Mouse (Mus musculus) kidney, embryonic 15.5 days (tissue): ENCODE results near the gene Nup153. TPM values are rescaled to one million over a fixed set of nuclear protein-coding genes. Genes with fewer than 3 reads are reported as not detected.
A peak's percentile ranks its signal among the peaks of the same experiment; 100 is the strongest.

Source experiments
- ATAC-seq: fragments of 200-750 bp; cut with Nextera tagmentation; replicated peaks from 2 replicates; pipeline ENCODE4 v1.8.0; 2017; ENCODE audit warnings: moderate TSS enrichment; ENCODE audit not compliant: low FRiP score
- H3K27ac ChIP-seq: fragments of 300-500 bp; sonication (generic); 2 replicates; pipeline ENCODE4 v1.5.1; 2015; ENCODE audit warnings: mild to moderate bottlenecking, inconsistent platforms
- H3K27me3 ChIP-seq: fragments of 300-500 bp; sonication (generic); 2 replicates; pipeline ENCODE4 v1.6.1; 2015; ENCODE audit warnings: inconsistent platforms
- H3K36me3 ChIP-seq: fragments of 300-500 bp; sonication (generic); 2 replicates; pipeline ENCODE4 v1.6.1; 2015; ENCODE audit warnings: inconsistent platforms
- H3K4me1 ChIP-seq: fragments of 300-500 bp; sonication (generic); 2 replicates; pipeline ENCODE4 v1.6.1; 2015; ENCODE audit warnings: inconsistent platforms
- H3K4me2 ChIP-seq: fragments of 300-500 bp; sonication (generic); 2 replicates; pipeline ENCODE4 v1.6.1; 2015; ENCODE audit warnings: moderate library complexity, mild to moderate bottlenecking, inconsistent platforms
- H3K4me3 ChIP-seq: fragments of 300-500 bp; sonication (generic); replicated peaks from 2 replicates; pipeline ENCODE4 v1.5.1; 2015; ENCODE audit warnings: mild to moderate bottlenecking, inconsistent platforms
- H3K9ac ChIP-seq: fragments of 300-500 bp; sonication (generic); 2 replicates; pipeline ENCODE4 v1.6.1; 2015; ENCODE audit warnings: mild to moderate bottlenecking, inconsistent platforms
- H3K9me3 ChIP-seq: fragments of 300-500 bp; sonication (generic); replicated peaks from 2 replicates; pipeline ENCODE4 v1.6.1; 2016; ENCODE audit warnings: inconsistent platforms
- WGBS: fragments of 180-500 bp; shearing (Covaris S2); methylation state at CpG from one replicate; pipeline ENCODE4 v1.1.7; 2015; ENCODE audit warnings: mixed read lengths; 5-methylcytosine and 5-hydroxymethylcytosine counted together
- polyA plus RNA-seq: library from polyadenylated mRNA; unstranded; fragments of >200 nt; fragmentation: Nextera tagmentation; extraction: Ambion mirVana; gene quantifications from 2 replicates; pipeline ENCODE4 v1.2.1, GENCODE M21; 2015

Gene Nup153
- polyA plus RNA-seq, 1 experiment from 2014 or later, result 27.8 TPM

DNA sequence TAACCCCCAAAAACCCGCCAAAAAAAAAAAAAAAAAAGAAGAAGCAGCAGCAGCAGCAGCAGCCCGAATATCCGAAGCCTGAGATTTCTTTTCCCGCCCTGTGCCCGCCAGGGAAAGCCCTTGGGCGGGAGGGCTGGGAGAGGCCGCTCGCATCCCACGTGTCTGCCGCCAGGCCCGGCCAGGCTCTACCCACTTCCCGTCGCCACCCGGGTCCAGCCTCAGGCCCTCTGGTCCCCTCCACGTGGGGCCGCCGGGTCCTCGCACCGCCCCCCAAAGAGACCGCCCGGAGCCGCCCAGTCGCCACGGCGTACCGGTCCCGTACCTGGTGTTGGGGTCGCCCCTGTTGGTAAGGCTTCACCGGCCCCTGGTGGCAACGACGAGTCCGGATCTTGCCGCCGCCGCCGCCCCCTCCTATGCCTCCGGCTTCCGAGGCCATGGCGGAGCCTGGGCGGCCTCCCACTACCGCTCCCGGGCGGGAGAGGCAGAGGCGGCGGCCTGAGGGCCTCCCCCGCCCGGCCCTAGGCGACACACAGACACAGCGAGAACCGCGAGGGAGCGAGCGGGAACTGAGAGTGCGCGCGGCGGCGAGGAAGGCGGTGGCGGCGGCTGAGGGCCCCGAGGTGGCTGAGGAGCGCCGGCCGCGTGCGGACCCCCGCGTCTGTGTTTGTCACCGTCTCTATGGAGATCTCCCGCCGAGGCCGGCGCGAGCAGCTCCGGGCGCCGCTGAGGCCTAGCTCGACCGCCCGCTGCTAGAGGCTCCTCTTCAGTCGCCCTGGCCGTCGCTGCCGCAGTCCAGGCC, 503 bp downstream of the Nup153 start:
- Histone ChIP-seq H3K9ac (peak overlapping the region; percentile 98), H3K27ac (peak overlapping the region; percentile 99), H3K36me3 (no peaks in the 10 kb centered on the region), H3K4me2 (peak overlapping the region; percentile 74), H3K9me3 (no peaks in the 10 kb centered on the region), H3K27me3 (no peaks in the 10 kb centered on the region), H3K4me3 (peak overlapping the region; percentile 99), H3K4me1 (peaks cover 18% of the 10 kb centered on the region)
- WGBS, result under 1% methylated on average over 79 of the region's 85 CpGs
- ATAC-seq, result peak; percentile 88

DNA sequence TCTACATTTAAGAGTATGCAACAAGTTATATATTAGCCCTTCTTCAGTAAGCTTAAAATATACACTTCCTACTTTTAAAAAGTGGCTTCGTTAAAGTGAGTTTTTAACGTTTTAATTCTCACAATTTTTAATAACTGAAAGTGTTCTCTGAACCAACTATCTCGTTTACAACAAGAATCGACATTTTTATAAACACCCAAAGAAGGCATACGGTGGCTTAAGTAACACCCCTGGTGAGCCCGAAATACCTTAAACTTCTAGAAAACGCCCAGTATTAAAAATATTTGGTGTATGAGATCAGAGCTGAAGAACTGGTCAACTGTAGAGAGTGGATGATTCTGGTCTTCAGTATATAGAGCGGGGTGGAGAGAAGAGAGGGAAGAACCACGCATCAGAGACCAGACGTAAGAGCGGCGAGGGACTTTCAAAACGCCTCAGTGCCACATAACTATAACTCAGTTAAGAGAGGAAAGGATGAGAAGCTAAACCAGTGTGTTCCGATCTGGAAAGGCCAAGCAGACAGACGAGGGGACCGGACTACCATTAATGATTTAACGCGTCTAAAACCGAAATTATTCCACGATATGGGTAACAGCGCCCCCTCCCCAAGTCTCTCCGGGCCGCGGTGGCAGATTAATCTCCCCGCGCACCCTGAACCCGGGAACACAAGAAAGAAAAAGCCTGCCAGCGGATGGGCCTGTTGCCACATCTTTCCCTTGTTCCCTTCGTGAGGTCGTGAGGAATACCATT, 1.3 kb downstream of the Nup153 start:
- Histone ChIP-seq H3K4me2 (peak overlapping the region; percentile 74), H3K27ac (peak overlapping the region; percentile 99), H3K4me1 (peaks cover 18% of the 10 kb centered on the region), H3K9ac (peak overlapping the region; percentile 98), H3K27me3 (no peaks in the 10 kb centered on the region), H3K9me3 (no peaks in the 10 kb centered on the region), H3K36me3 (no peaks in the 10 kb centered on the region), H3K4me3 (peak overlapping the region; percentile 99)
- no peak for ATAC-seq
- WGBS, result under 1% methylated on average over 30 of the region's 30 CpGs

DNA sequence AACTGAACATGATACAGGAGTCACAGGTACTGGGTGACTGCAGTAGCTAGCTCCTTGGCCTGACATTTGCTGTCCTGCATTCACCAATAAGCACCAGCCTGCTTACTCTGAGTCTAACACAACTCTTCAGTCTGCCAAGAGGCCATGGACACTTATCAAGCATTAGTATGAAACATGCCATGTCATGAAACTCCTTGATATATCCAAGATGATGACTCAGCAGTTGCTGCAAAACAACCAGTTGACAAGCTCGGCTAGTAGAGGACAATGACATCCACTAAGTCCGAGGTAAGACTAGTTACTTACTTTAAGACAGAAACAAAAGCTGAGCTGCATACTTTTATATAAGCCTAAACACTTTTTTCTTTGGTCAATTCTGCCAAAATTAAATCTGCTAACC, 2.5 kb downstream of the Nup153 start:
- peak overlapping the region; percentile 19 for H3K4me3 ChIP-seq
- peak overlapping the region; percentile 74 for H3K4me2 ChIP-seq
- ATAC-seq, result no peak
- no peaks in the 10 kb centered on the region for H3K9me3 ChIP-seq
- H3K36me3 ChIP-seq, result no peaks in the 10 kb centered on the region
- H3K9ac ChIP-seq, result 0 out of 2 replicates have a peak overlapping the region, but pooled peaks have one; percentile 10
- no peak overlapping the region for H3K27ac ChIP-seq
- H3K4me1 ChIP-seq, result peaks cover 18% of the 10 kb centered on the region
- H3K27me3 ChIP-seq, result no peaks in the 10 kb centered on the region
- WGBS, result 27% methylated on average over 2 of the region's 2 CpGs

DNA sequence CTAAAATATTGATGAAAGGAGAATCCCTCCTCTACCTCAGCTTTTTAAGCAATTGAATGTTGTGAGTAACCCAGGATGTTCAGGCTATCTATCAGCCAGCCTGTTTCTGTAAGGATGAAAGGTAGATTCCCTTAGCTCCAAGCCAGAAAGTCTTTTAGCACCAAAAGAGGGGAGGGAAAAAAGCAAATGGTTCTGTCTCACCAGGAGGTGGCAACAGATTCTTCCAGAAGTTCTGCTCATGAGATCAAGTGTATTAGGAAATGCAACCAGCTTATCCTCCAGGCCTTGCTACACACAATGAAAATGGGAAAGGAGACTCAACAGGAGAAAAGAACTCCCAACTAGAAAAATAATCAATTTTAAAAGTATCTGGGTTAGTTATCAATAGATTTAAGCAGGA, 3.4 kb downstream of the Nup153 start:
- Histone ChIP-seq H3K4me3 (no peak overlapping the region), H3K9ac (no peak overlapping the region), H3K27ac (no peak overlapping the region), H3K4me2 (peak overlapping the region; percentile 74; the same call in 1 of the 2 replicates), H3K9me3 (no peaks in the 10 kb centered on the region), H3K4me1 (peaks cover 21% of the 10 kb centered on the region), H3K27me3 (no peaks in the 10 kb centered on the region), H3K36me3 (0 out of 2 replicates have a peak, but pooled peaks cover 3% of the 10 kb centered on the region)
- no peak for ATAC-seq

DNA sequence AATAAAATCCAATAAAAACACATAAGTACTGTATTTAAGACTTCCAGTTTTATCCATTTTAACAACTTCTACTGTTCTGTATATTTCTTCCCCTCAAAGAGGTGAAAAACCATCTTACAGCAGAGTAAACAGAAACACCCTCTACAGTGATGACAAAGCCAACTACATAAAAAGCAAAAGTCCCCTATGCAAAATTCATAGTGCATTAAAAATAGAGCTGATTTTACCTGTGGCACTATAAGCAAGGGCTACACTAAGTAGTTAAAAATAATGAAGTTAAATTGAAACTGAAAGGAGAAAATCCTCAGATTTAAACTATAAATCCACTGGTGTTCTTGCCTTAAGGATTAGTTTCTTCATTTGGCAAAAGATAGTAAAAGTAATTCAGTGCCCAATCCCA, 6.7 kb downstream of the Nup153 start:
- Histone ChIP-seq H3K27ac (no peak overlapping the region), H3K4me3 (no peak overlapping the region), H3K36me3 (peaks cover 15% of the 10 kb centered on the region), H3K27me3 (no peaks in the 10 kb centered on the region), H3K4me2 (no peak overlapping the region), H3K4me1 (peaks cover 18% of the 10 kb centered on the region), H3K9me3 (no peaks in the 10 kb centered on the region), H3K9ac (no peak overlapping the region)
- no peak for ATAC-seq

DNA sequence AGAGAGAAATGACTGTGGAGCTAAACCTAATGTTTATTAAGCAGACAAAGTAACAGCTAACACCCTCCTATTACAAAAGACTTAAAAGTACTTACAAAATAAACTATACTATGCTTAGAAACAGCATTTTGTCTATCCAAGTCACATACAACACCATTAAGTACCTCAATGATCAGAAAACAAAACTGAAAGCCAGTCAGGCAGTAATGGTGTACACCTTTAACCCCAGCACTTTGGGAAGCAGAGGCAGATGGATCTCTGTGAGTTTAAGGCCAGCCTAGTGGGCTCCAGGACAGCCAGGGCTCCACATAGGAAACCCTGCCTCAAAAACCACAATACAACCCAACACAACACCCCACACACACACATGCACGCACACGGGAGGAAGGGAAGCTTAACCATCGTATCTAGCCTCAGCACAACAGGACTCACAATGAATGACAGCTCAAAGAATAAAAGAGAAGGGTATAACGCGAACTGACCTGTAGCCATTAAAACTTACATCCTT, 8.8 kb downstream of the Nup153 start:
- no peak overlapping the region for H3K27ac ChIP-seq
- no peaks in the 10 kb centered on the region for H3K9me3 ChIP-seq
- 0 out of 2 replicates have a peak, but pooled peaks cover 4% of the 10 kb centered on the region for H3K4me1 ChIP-seq
- peaks cover 29% of the 10 kb centered on the region for H3K36me3 ChIP-seq
- no peak overlapping the region for H3K4me3 ChIP-seq
- 77% methylated on average over 5 of the region's 5 CpGs for WGBS
- H3K27me3 ChIP-seq, result no peaks in the 10 kb centered on the region
- no peak overlapping the region for H3K4me2 ChIP-seq
- ATAC-seq, result no peak
- H3K9ac ChIP-seq, result no peak overlapping the region

DNA sequence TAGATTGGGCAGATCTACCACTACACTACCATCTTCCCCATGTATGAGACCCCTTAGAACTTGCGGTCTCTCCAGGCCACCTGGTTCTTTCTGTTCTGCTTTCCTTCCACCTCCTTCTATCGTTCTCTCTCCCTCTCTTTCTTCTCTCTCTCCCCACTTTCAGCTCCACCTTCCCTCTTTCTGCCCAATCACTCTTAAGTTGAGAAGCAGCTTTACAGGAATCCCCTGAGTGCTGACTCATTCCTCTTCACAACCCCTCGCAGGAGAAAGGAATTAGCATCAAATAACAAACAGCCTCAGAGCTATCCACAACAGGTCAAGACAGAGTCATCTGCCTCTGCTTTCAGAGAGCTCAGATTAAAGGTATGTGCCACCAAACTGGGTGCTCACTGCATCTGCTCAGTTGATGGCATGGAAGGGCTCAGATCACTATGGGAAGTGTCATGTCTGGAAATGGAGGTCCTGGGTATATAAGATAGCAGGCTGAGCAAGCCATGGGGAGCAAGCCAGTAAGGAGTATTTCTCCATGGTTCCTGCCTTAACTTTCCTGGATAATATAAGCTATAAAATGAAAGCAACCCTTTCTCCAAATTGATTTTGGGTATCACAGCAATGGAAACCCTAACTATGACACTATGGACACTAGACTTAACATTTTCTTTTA, 11.6 kb downstream of the Nup153 start:
- no peak for ATAC-seq
- 66% methylated on average over 3 of the region's 3 CpGs for WGBS

DNA sequence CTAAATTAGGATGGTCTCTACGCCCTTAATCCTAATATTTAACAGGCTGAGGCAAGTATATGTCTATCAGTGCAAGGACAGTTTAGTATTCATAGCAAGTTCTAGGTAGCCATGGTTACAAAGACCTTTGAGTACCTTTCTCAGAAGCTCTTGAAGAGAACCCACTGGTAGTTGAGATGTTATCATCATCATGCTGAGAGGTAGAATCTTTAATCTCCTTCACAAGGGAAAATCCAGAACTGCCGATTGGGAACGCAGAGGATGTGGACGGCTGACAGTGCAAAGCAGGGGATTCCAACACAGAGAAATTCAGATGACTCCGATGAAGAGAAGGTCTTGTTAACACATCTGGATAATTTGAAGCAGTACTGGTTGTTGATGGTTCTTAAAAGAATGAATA, 14.3 kb downstream of the Nup153 start:
- WGBS, result 96% methylated on average over 5 of the region's 5 CpGs
- Histone ChIP-seq H3K27me3 (no peaks in the 10 kb centered on the region), H3K4me3 (no peak overlapping the region), H3K36me3 (peaks cover 69% of the 10 kb centered on the region), H3K27ac (no peak overlapping the region), H3K4me1 (no peaks in the 10 kb centered on the region), H3K4me2 (no peak overlapping the region), H3K9ac (no peak overlapping the region), H3K9me3 (no peaks in the 10 kb centered on the region)
- ATAC-seq, result no peak

More for the DNA sequence above, 11.6 kb downstream of the Nup153 start:
- Histone ChIP-seq H3K4me3 (no peak overlapping the region), H3K27me3 (no peaks in the 10 kb centered on the region), H3K9ac (no peak overlapping the region), H3K36me3 (peaks cover 52% of the 10 kb centered on the region), H3K4me2 (no peak overlapping the region), H3K4me1 (0 out of 2 replicates have a peak, but pooled peaks cover 4% of the 10 kb centered on the region), H3K27ac (no peak overlapping the region), H3K9me3 (no peaks in the 10 kb centered on the region)

DNA sequence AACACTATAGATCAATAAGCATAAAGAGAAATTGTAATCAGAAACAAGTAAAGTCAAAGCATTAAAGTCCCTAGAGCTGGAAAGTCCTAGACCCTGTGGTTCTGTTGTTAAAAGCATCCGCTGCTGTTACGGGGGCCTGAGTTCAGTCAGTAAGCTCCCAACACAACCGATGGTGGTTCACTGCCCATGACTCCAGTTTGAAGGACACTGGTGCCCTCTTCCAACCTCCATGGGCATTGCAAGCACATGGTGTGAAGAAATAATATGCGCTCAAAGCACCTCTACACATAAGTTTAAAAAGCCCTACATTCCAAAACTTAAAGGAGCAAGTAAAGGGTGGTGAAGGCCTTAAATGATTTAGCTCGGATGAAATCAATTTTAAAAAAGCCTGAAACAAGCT, 24.6 kb downstream of the Nup153 start:
- H3K9me3 ChIP-seq, result no peaks in the 10 kb centered on the region
- 90% methylated on average over 5 of the region's 5 CpGs for WGBS
- ATAC-seq, result no peak

DNA sequence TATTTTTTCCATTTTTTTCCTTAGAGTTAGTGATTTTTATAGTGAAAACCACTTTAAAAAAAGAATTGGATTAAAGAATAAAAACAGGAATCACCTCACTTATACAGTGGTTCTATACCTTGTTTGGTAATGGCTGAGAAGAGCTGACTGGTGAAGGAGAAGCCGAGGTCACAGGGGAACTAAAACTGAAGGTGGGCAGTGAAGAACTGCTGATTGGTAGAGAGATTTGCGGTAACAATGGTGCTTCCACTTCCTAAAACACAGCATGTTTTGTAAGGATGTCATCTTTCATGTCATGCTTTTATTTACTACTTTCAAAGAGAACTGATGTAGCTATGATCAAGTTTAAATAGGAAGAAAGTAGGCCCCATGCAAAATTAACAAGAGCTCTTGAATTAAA, 26.3 kb downstream of the Nup153 start:
- no peaks in the 10 kb centered on the region for H3K9me3 ChIP-seq
- H3K9ac ChIP-seq, result no peak overlapping the region
- no peaks in the 10 kb centered on the region for H3K4me1 ChIP-seq
- no peak for ATAC-seq
- no peak overlapping the region for H3K4me3 ChIP-seq
- peaks cover 62% of the 10 kb centered on the region for H3K36me3 ChIP-seq
- H3K27ac ChIP-seq, result no peak overlapping the region
- H3K27me3 ChIP-seq, result no peaks in the 10 kb centered on the region
- 92% methylated on average over 2 of the region's 2 CpGs for WGBS
- H3K4me2 ChIP-seq, result no peak overlapping the region

More for the DNA sequence above, 24.6 kb downstream of the Nup153 start:
- H3K9ac ChIP-seq, result no peak overlapping the region
- no peaks in the 10 kb centered on the region for H3K27me3 ChIP-seq
- peaks cover 61% of the 10 kb centered on the region for H3K36me3 ChIP-seq
- H3K4me3 ChIP-seq, result no peak overlapping the region
- no peak overlapping the region for H3K27ac ChIP-seq
- no peaks in the 10 kb centered on the region for H3K4me1 ChIP-seq
- no peak overlapping the region for H3K4me2 ChIP-seq

DNA sequence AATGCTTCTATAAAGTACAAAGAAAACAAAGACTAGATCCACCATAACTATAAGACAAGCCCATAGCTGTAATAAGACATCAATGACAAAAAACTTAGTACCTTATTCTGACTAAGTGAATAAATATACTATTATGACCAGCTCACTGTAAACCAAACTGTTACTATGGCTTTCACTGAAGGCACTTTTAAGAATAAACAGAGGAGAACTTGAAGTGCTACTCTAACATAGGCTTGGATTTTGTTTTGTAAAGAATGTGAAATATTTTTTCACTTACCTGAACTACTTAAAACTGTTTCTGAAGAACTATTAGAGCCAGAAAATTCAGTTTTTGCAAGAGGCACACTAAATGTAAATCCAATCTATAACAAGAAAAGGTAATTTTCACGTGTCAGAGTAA, 28.4 kb downstream of the Nup153 start:
- Histone ChIP-seq H3K4me2 (no peak overlapping the region), H3K4me1 (no peaks in the 10 kb centered on the region), H3K4me3 (no peak overlapping the region), H3K27ac (no peak overlapping the region), H3K36me3 (peaks cover 65% of the 10 kb centered on the region), H3K27me3 (no peaks in the 10 kb centered on the region), H3K9ac (no peak overlapping the region), H3K9me3 (no peaks in the 10 kb centered on the region)
- ATAC-seq, result no peak
- 90% methylated on average over 1 of the region's 1 CpGs for WGBS

DNA sequence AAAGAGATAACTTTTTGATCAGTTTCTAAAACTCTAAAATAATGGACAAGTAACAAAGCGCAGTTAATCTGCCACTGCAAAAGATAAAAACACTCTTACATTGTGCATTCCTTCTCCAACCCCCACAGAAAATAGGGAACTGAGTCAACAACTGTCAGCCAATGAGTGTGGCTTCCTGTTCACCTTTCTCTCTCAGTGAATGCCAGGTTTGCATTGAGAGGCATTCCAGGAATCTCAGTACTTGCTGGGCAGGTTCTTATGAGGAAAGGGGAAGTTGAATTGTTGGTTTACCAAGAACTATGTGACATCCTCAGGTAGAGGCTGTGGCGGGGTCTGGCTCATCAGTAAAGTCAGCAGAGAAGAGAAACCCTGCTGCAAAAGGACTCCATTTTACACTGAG, 31.0 kb downstream of the Nup153 start:
- no peaks in the 10 kb centered on the region for H3K27me3 ChIP-seq
- no peaks in the 10 kb centered on the region for H3K9me3 ChIP-seq
- H3K36me3 ChIP-seq, result peaks cover 57% of the 10 kb centered on the region
- no peak overlapping the region for H3K4me3 ChIP-seq
- 86% methylated on average over 2 of the region's 2 CpGs for WGBS
- no peak for ATAC-seq
- H3K4me2 ChIP-seq, result no peak overlapping the region
- no peak overlapping the region for H3K9ac ChIP-seq
- H3K4me1 ChIP-seq, result no peaks in the 10 kb centered on the region
- H3K27ac ChIP-seq, result no peak overlapping the region
